Mouse (Mus musculus) urinary bladder, adult 2 months (tissue): Measurements from ENCODE around the gene Chst13. TPM values are rescaled to one million over a fixed set of nuclear protein-coding genes. Genes with fewer than 3 reads are reported as not detected.
A peak's percentile ranks its signal among the peaks of the same experiment; 100 is the strongest.

Experiments
- DNase-seq: peaks from one replicate; pipeline ENCODE4 v3.0.0; 2022; ENCODE audit warnings: low spot score
- polyA plus RNA-seq: library from polyadenylated mRNA; depleted of rRNA; stranded (reverse); fragments of >200 nt; gene quantifications from 2 replicates; pipeline ENCODE4 v1.2.3, GENCODE M21; 2012; rRNA removed

Chst13 gene
- 0.29 and 0.31 TPM in 2 replicates for polyA plus RNA-seq

DNA sequence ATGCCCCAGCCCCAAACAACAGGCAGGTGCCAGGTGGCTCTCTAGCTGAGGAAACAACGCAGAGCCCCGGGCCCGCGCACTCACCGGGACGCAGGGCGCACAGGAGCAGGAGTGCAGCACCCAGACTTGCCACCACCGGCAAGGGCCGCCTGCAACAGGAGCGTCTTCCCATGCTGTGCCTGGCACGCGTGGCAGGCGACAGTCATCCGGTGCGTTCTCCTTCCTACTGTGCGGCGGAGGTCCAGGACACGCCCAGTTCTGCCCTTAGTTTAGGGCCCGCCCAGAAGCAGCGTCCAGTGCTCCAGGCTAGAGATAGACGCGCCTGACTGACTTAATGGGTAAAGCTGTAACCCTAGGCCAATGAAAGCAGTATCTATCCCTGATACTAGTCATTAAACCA, at the start of gene Chst13:
Gene Chst13 (minus strand): TSS at position 195 of the 400 bp plus-strand sequence.
- DNase-seq = no peak

DNA sequence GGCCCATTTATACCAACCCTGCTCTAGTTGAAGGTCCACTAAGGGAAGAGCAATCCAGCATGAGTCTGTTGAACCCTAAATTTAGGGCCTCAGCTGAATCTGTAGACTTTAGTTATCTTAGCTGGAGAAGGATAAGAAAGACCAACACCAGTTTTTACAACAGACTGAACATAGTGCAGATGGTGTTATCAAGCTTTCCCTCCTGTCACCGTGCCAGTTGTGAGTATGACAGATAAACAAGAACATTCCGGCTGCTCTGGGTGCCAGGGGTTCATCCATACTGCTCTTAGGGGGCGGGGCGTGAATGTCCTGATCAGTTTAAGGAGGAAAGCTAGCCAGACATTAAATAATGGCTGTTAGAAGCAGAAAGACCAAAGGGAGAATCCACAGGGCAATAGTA, 49.7 kb upstream of the Chst13 start:
- no peak for DNase-seq

DNA sequence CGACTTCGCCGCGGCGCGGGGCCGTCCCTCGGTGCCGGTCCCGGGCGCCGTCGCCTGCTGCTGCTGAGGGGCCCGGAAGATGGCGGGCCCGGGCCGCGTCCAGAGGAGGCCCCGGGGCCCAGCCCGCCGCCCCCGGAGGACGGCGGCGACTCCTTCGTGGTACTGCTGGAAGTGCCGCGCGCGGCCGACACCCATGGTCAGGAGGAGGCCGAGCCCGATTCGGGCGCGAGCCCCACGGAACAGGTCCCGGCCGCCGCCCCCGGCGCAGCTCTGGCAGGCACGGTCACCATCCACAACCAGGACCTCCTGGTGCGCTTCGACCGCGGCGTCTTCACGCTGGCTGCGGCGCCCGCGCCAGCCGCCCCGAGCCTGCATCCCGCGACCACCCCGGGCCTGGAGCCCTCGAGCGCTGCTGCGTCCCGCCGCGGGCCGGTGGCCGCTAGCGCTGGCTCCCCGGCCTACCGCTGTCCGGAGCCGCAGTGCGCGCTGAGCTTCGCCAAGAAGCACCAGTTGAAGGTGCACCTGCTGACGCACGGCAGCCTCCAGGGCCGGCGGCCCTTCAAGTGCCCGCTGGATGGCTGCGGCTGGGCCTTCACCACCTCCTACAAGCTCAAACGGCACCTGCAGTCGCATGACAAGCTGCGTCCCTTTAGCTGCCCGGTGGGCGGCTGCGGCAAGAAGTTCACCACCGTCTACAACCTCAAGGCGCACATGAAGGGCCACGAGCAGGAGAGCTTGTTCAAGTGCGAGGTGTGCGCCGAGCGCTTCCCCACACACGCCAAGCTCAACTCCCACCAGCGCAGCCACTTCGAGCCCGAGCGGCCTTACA, 45.0 kb upstream of the Chst13 start:
- DNase-seq = peak; percentile 35

DNA sequence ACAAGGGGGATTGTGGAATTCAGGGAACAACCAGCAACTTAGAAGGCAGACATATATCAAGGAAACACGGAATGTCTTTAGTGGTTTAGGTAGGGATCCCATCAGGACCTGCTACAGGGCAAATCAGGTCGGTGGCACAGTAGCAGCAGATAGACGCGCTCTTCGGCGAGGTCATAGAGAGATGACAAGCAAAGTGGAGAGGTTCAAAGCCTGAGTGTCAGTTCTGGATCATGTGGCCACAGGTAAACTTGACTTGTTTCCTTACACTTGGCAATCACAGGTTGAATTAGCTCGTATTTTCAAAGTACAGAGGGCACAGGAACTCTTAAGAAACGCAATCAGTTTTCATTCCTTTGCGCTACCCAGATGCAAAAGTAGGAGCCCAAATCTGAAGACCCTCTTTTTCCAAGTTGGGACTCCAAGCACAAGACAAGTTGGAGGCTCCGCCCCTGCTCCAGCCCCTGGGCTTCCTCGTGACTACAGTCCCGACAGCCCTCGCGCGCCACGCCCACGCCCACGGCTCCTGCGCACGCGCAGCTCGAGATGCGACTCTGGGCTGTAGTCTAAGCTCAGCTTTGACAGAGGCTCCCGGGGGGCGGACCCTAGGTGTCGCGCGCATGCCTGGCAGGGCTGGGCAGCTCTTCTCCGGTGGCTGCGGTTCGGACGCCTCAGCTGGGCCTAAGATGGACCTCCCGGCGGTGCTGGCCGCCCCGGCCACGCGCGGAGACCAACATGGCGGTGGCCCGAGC, 44.2 kb upstream of the Chst13 start, which contains the start of gene Zxdc:
Gene Zxdc (plus strand): TSS at position 517 of the 749 bp plus-strand sequence.
- DNase-seq = peak; percentile 97

DNA sequence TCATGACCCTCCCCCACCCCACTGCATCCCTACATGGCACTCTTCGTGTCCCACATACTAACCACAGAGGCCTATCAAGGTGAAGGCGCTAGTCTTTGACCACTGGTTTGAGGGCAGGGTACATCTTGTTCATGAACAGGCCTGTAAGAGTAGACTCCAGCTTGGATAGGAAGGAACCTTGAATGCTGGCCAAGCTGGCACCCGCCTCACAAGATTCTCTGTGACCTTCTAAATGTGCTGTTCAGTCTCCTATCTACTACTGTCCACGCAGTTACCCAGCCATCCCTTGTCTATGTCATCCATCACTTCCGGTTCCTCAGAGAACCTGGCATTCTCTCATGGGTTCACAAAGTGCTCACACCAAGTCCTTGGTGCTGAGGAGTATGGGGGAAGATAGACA, 38.3 kb upstream of the Chst13 start:
- DNase-seq = no peak

GRCm38 (mm10) chr6:90360922-90361614, 36.1 kb upstream of the Chst13 start:
- DNase-seq = no peak

DNA sequence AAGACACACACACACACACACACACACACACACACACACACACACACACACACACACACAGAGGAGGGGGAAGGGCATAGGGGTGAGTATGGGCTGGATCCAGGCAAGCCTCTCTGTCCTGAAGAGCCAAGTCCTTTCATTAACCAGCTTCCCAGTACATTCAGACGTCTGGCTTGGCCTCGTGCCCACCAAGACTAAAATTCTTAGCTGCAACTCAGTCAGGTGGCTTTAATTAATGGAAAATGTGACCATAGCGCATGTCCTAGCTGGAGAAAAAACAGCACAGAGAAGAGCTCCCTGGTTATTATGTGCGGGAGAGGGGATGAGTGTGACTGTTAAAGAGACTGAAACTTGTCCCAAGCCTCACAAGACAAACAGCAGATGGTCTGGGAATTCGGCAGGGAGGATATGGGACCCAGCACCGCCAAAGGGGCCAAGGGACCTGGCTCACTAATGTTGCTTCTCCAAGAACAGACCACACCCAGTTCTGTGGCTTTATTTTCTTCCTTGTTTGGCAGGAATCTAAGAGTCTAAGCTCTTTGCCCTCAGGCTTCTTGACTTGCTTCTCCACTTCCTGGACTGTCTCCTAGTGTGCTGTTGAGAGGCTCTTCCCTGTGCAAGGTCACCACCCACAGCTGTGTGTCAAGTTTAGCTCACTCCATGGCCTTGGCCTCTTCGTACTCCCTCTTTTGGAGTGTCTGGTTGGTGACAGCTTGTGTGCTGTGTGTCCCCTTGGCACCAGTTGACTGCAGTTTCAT, 35.2 kb upstream of the Chst13 start:
- DNase-seq = no peak

DNA sequence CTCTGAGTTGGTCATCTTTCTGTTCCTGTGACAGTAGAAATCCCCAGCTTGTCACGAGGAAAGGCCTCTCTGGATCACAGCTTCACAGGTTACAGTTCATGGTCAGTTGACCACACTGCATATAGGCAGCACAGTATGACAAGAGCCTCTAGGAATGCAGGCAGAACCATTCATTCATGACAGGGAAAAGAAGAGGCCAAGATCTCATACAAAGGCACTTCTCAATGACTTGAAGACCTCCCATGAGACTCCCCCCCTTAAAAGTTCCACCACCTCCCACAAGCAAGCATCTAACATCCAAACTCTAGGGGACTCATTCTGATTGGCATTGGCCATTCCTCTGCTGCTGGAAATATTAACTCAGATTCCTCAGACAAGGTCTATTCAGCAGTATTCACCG, 34.5 kb upstream of the Chst13 start:
- DNase-seq = no peak

- no peak for DNase-seq
Measured at GRCm38 (mm10) chr6:90358142-90358541, 33.2 kb upstream of the Chst13 start.

DNA sequence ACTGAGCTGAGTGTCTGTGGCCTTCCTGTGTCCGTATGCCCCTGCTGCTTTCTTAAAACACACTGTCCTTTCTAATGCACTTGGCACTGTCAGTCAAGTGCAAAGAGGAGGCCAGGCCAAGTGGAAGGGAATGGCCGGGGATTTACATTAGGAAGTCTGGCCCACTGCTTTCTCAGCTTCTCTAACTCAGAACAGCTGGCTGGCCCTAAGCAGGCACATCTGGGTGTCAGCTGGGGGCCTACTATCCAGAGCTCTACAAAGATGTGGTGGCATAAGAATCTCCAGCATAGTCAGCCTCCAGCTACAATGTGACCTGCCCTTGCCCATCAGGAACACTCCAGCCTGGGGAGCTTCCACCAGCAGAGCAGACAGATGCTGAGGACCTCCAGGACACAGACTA, 25.0 kb upstream of the Chst13 start:
- no peak for DNase-seq

- DNase-seq = no peak
Measured at GRCm38 (mm10) chr6:90348500-90348899, 23.5 kb upstream of the Chst13 start.

DNA sequence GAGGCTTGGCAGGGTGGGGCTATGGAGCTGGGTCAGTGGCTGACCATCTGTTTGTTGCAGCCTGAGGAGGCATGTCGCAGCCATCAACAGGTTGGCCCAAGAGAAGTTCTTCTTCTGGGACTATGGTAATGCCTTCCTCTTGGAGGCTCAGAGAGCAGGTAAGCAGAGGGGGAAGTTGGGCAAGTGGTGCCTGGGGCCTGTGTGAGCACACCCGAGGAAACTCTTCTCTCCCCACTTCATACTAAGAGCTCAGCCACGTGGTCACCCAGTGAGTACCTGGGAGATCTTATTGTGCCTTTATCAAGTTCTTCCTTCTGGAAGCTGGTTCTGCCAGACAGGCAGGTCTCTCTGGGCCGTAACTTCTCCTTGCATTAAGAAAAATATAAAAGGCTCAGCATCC, 22.2 kb upstream of the Chst13 start:
- no peak for DNase-seq

DNA sequence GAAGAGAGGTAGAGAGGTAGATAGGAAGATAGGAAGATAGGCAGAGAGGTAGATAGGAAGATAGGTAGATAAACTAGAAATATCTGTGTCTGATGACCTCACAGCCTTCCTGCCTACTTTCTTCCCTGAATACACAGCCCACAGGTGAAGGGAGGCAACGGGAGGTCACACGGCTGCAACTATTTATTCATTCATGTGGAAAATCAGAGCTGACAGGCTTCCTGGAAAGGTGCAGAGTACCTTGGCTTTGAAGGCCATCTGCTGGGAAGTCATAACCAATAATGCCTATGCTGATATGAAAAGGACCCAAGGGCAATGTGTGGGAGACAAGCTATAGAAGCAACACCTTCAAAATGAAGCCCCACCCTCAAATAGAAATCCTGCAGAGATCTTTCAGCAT, 17.4 kb upstream of the Chst13 start:
- DNase-seq = no peak

GRCm38 (mm10) chr6:90334244-90334643, 9.3 kb upstream of the Chst13 start:
- DNase-seq = no peak

DNA sequence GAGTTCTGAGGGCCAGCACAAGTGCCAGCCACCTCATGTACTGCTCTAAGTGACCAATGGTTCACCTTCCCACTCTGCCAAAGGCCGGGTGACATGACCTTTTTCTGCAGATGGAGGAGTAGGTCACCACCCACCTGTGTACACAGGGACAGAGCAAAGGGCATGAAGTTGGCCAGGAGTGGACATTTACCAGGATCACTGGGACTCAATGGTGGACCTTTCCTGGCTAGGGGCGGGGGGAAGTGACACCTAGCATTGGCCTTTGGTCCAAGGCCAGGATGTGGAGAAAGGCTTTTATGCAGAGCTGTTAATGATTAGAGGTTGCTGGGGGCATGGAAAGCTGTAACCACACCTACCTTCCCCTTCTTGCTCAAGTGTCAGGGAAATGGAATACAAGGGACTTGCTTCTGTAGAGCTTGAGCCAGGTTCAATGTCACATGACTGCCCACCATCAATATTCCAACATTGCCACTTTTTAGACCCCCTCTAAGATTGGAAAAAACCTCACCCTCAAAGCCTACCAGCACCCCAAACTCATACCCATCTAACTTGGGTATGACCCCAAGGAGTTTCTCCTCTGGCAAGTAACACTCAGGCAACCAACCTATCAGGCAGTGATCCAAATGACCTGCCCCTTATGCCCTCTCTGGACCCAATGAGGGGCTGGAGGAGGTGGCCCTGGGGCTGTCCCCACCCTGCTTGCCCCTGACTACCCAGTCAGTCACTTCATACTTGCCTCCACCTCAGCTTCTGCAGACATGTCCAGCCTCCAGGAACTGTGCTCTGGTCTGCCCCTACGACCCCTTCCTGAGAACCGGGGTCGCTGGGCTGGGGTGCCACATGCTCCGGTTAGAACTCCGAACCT, 7.8 kb upstream of the Chst13 start, which contains the start of gene Uroc1:
Gene Uroc1 (plus strand): TSS at position 724 of the 865 bp plus-strand sequence.
- no peak for DNase-seq

GRCm38 (mm10) chr6:90329953-90330352, 5.0 kb upstream of the Chst13 start:
- no peak for DNase-seq

DNA sequence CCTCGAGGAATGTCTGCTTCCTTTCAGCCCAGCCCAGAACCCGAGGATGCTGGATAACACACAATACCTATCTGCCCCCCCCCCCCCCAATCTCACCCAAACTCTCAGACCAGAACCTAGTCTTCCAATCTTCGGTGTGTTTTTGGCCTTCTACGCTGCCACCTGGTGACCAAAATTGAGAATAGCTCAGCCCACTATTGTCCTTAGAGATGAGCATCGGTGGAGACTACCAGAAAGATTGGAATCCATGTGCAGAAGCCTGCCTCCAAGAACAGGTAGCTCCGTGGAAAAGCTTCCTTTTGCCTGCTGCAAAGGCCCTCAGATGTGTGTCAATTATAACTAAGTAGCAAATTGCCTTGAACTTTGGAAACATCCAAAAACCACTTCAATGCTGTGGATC, 2.7 kb upstream of the Chst13 start:
- DNase-seq = no peak

DNA sequence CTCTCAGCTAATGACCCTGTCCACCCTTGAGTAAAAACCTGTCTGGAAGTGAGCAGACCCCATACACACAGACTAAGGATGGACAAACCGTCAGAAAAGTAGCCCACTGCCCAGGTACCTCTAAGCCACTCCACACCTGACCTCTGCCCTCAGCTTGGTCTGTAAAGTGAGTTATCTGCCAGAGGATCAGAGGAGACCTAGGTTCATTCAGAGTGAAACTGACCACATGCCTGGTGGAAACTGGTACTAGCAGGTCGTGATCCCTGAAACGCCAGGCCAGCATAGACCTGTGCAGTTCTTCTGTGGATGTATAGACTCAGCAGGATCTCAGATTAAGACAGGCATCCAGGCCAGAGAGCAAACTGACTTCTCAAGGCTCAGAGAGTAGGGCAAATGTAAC, 522 bp downstream of the Chst13 start:
- no peak for DNase-seq

GRCm38 (mm10) chr6:90324026-90324425, 959 bp downstream of the Chst13 start:
- DNase-seq = no peak

- DNase-seq = no peak
Measured at GRCm38 (mm10) chr6:90321811-90322210, 3.2 kb downstream of the Chst13 start.

DNA sequence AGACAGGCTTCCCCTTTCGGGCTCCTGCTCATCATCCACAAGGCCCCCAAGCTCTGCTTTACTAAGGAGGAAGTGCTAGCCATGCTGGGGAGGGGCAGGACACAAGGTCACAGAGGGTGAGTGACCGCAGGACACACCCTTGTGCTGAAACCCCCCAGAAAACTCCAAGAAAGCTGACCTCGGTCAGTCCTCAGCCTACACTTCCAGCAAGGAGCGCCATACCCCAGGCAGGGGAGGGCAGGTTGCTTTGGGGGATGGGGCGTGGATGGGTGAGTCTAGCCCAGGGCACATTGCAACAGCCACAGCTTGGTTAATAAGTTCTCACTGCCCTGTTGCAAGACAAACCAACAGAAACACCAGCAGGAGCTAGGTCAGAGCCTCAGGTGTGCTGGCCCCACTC, 4.6 kb downstream of the Chst13 start:
- DNase-seq = no peak
